Mouse (Mus musculus) hindbrain, embryonic 14.5 days (tissue): ENCODE measurements around the gene Lrrc58. TPM values are rescaled to one million over a fixed set of nuclear protein-coding genes. Genes with fewer than 3 reads are reported as not detected.

Experiments
- ATAC-seq: fragments of 200-750 bp; cut with Nextera tagmentation; 2 replicates; pipeline ENCODE4 v1.8.0; 2017; ENCODE audit warnings: moderate number of reproducible peaks, mild to moderate bottlenecking, moderate TSS enrichment, moderate library complexity; ENCODE audit not compliant: low FRiP score
- DNase-seq: peaks from one replicate; pipeline ENCODE4 v3.0.0-alpha.2; 2015; ENCODE audit warnings: low spot score
- H3K27ac ChIP-seq: fragments of 300-500 bp; sonication (generic); 2 replicates; pipeline ENCODE4 v1.5.1; 2014; ENCODE audit warnings: mild to moderate bottlenecking, moderate library complexity
- H3K27me3 ChIP-seq: fragments of 300-500 bp; sonication (generic); 2 replicates; pipeline ENCODE4 v1.6.1; 2014; ENCODE audit warnings: mild to moderate bottlenecking, low read length, mixed read lengths; ENCODE audit not compliant: control insufficient read depth, insufficient read depth
- H3K36me3 ChIP-seq: fragments of 300-500 bp; sonication (generic); replicated peaks from 2 replicates; pipeline ENCODE4 v1.6.1; 2014; ENCODE audit not compliant: control insufficient read depth, insufficient read depth
- H3K4me1 ChIP-seq: fragments of 300-500 bp; sonication (generic); replicated peaks from 2 replicates; pipeline ENCODE4 v1.6.1; 2014; ENCODE audit warnings: antibody characterized with exemption, low read length, mixed read lengths; ENCODE audit not compliant: control insufficient read depth, insufficient read depth
- H3K4me2 ChIP-seq: fragments of 300-500 bp; sonication (generic); replicated peaks from 2 replicates; pipeline ENCODE4 v1.6.1; 2014; ENCODE audit warnings: mild to moderate bottlenecking, moderate library complexity
- H3K4me3 ChIP-seq: fragments of 300-500 bp; sonication (generic); replicated peaks from 2 replicates; pipeline ENCODE4 v1.5.1; 2014; ENCODE audit warnings: mild to moderate bottlenecking, low read length
- H3K9ac ChIP-seq: fragments of 300-500 bp; sonication (generic); 2 replicates; pipeline ENCODE4 v1.6.1; 2014
- H3K9me3 ChIP-seq: fragments of 300-500 bp; sonication (generic); 2 replicates; pipeline ENCODE4 v1.6.1; 2016; ENCODE audit warnings: low read length; ENCODE audit not compliant: control insufficient read depth
- WGBS: fragments of 180-500 bp; shearing (Covaris S2); extraction: QIAGEN DNeasy Blood & Tissue Kit; methylation state at CpG from one replicate; pipeline ENCODE4 v1.1.7; 2014; 5-methylcytosine and 5-hydroxymethylcytosine counted together
- polyA plus RNA-seq: library from polyadenylated mRNA; unstranded; fragments of >200 nt; fragmentation: Nextera tagmentation; extraction: Ambion mirVana; gene quantifications from 2 replicates; pipeline ENCODE4 v1.2.1, GENCODE M21; 2014

Lrrc58 gene
- polyA plus RNA-seq, 1 experiment from 2014 or later, result 57.1 TPM

DNA sequence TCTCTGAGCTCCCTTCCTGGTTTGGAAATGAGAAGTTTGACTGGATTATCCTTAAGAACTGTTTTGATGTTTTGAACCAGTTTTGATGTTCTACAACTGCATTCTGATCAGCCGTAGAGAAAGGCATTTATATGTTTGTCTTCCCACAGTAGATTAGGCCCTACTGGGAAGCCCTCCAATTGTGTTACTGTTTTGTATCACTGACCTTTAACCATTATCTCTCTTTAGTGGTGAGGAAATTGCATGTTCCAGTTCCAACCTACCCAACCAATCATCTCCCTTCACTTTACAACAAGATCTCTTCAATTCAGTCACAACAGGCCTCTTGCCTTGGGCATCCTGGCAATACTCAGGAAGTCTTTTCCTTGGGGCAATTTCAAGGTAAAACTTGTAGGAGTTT lies 42.9 kb downstream of the Lrrc58 start:
- Histone ChIP-seq H3K27ac (no peak overlapping the region), H3K4me1 (no peaks in the 10 kb centered on the region)
- ATAC-seq, result no peak

DNA sequence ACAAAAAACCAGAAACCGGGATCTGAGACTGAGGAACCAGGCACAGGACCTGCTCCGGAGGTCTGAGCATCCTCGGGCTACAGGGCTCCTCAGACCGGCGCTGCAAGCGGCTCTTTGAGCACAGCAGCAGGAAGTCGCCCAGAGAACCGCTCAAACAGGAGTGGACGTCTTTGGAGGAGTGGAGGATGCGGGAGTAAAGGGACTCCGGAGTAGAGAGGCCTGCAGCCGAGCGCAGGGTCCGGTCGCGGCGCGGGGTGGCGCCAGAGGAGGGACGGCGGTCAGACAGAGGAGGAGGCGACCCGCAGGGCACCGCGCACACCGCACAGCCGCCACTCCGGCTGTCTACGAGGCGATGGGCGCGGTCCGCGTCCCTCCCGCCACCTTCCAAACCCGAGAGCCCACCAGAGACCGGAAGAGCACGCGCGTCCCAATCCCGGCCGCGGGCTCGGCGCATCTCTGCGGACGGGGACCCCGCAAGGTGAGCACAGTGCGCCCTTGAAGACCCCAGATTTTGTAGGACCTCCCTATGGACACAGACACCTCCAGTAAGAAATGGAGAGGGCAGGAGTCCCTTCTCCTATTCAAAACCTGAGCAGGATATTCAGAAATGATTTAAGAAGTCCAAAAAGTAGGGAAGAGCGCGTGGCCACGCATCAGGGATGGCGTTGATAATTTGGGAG lies 48.1 kb downstream of the Lrrc58 start, which contains the start of gene Gpr156:
Gene Gpr156 (plus strand): TSS at position 359 of the 680 bp plus-strand sequence.
- Histone ChIP-seq H3K9me3 (no peaks in the 10 kb centered on the region), H3K27ac (no peak within 1 kb of the TSS), H3K4me1 (peaks cover 6% of the 10 kb centered on the region; the same call in 1 of the 2 replicates), H3K9ac (peak within 1 kb of the TSS; percentile 62), H3K36me3 (no peaks in the 10 kb centered on the region), H3K4me2 (peak within 1 kb of the TSS; percentile 71), H3K27me3 (peaks cover 3% of the 10 kb centered on the region; the same call in 1 of the 2 replicates), H3K4me3 (peak within 1 kb of the TSS; percentile 58)
- ATAC-seq, result peak; percentile 88
- WGBS, result 2% methylated on average over 52 of the region's 53 CpGs
- peak; percentile 38 for DNase-seq

More for the DNA sequence above, 42.9 kb downstream of the Lrrc58 start:
- Histone ChIP-seq H3K9me3 (no peaks in the 10 kb centered on the region), H3K27me3 (peaks cover 3% of the 10 kb centered on the region; the same call in 1 of the 2 replicates), H3K9ac (no peak overlapping the region), H3K36me3 (no peaks in the 10 kb centered on the region), H3K4me2 (no peak overlapping the region), H3K4me3 (no peak overlapping the region)
- WGBS, result 81% methylated on average over 1 of the region's 1 CpGs
- DNase-seq, result no peak

DNA sequence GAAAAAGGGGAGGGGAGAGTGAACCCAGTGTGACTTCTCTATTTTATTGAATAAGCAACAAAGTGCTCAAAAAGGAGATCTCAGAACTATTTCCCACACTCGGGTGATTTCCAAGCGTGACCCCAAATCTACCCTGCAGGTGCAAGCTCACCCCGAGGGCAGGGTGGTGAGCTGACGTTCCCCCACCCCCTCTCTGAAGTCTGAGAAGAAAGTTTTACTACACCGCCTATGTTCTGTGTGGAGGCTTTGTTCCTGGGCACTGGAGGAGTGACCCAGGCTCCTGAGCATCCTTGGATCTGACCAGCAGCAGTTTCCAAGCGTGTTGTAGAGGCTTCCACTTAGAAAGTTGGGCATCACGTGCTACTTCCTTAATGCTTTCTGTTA lies 48.6 kb downstream of the Lrrc58 start:
- Histone ChIP-seq H3K4me3 (peak overlapping the region; percentile 58), H3K27me3 (peaks cover 3% of the 10 kb centered on the region; the same call in 1 of the 2 replicates), H3K9ac (peak overlapping the region; percentile 62), H3K27ac (no peak overlapping the region), H3K4me2 (peak overlapping the region; percentile 71), H3K36me3 (no peaks in the 10 kb centered on the region), H3K9me3 (no peaks in the 10 kb centered on the region), H3K4me1 (peaks cover 6% of the 10 kb centered on the region; the same call in 1 of the 2 replicates)
- 13% methylated on average over 7 of the region's 7 CpGs for WGBS
- ATAC-seq (no peak), DNase-seq (no peak)

DNA sequence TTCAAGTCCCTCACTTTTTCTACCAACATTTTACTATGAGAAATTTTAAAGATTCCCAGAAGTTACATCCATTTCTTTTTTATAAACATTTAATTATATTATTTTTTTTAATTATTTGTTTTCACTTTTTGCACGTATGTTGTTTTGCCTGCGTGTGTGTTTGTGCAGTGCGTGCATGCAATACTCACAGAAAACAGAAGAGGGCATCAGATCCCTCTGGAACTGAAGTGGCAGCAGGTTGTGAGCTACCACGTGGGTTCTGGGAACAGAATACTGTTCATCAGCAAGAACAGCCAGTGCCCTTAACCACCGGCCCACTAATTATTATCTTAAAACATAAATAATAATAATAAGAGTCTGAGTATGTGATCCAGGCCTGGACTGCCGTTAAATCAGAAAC lies 50.8 kb downstream of the Lrrc58 start:
- no peak overlapping the region for H3K27ac ChIP-seq
- peaks cover 3% of the 10 kb centered on the region; the same call in 1 of the 2 replicates for H3K27me3 ChIP-seq
- H3K36me3 ChIP-seq, result no peaks in the 10 kb centered on the region
- H3K4me2 ChIP-seq, result no peak overlapping the region
- H3K9me3 ChIP-seq, result no peaks in the 10 kb centered on the region
- no peak overlapping the region for H3K9ac ChIP-seq
- DNase-seq (no peak), ATAC-seq (no peak)
- H3K4me1 ChIP-seq, result peaks cover 6% of the 10 kb centered on the region; the same call in 1 of the 2 replicates
- 89% methylated on average over 6 of the region's 6 CpGs for WGBS
- H3K4me3 ChIP-seq, result no peak overlapping the region

DNA sequence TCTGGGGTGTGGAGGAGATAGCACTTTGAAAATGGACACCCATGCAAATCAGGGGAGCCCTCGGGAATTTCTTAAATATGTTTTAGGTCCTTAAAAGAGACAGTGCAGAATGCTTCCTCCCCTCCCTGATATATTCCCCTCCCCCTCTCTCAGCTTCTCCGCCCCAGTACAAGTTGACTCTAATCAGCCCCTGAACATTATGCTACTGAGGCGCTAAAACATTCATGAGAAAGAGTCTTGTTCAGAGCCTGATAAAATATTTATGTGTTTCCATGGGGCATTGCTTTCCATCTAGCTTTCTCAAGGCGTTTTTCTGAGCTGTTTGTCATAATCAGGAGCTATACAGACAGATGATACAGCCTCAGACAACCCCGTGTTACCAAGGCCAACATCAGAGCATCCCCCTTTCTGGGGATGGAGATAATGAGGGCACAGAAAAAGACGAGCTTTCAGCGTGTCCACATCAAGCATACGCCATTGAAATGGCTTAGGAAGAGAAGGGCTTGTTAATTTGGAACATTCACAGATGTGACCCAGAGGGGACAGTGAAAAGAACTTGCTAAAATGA lies 52.7 kb downstream of the Lrrc58 start:
- DNase-seq, result no peak
- H3K4me3 ChIP-seq, result no peak overlapping the region
- H3K36me3 ChIP-seq, result no peaks in the 10 kb centered on the region
- H3K27me3 ChIP-seq, result no peaks in the 10 kb centered on the region
- H3K4me2 ChIP-seq, result no peak overlapping the region
- H3K27ac ChIP-seq, result peak overlapping the region; percentile 55
- H3K9me3 ChIP-seq, result no peaks in the 10 kb centered on the region
- ATAC-seq, result peak; percentile 53; the same call in 1 of the 2 replicates
- peaks cover 9% of the 10 kb centered on the region for H3K4me1 ChIP-seq
- H3K9ac ChIP-seq, result no peak overlapping the region
- WGBS, result 27% methylated on average over 8 of the region's 8 CpGs

DNA sequence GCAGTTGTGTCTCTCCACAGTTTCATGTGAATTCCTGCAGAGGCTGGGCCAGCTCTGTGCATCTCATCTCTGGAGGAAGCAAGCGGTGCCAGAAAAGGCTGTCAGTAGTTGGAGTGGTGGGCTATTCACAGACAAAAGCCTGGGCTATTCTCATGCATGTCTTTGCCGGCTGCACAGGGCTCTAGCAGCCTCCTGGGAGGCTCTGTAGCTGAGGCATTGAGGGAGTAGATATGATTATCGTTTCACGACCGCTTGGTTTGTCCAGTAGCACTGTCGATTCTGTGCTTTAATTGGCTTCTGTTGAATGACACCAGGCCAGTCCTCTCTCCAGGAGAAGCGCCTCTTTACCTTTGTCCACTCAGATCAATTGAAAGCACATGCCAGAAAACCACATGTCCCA lies 57.9 kb downstream of the Lrrc58 start:
- Histone ChIP-seq H3K36me3 (no peaks in the 10 kb centered on the region), H3K9me3 (no peaks in the 10 kb centered on the region), H3K27ac (peak overlapping the region; percentile 61), H3K4me1 (peaks cover 22% of the 10 kb centered on the region), H3K27me3 (no peaks in the 10 kb centered on the region), H3K4me2 (no peak overlapping the region), H3K9ac (0 out of 2 replicates have a peak overlapping the region, but pooled peaks have one; percentile 0), H3K4me3 (no peak overlapping the region)
- peak; percentile 44 for DNase-seq
- ATAC-seq, result peak; percentile 73; the same call in 1 of the 2 replicates
- WGBS, result 13% methylated on average over 7 of the region's 7 CpGs

DNA sequence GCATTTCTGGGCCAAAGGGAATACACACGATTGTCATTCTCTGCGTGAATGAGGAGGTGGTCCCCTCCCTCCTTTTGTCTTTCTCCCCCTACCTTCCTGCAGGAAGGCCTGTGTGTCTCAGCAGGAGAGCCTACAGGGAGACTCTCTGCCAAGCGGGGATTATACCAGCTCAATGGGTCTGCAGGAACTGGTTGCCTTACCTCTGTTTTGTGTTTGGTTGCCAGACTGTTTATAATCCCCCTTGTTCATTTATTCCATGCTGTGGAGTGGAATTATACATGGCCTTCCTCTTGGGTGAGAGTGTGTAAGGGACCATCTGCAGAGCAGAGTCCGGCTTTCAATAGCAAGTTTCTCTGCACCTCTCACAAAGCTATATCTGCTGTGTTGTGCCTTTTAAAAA lies 58.9 kb downstream of the Lrrc58 start:
- peaks cover 22% of the 10 kb centered on the region for H3K4me1 ChIP-seq
- no peaks in the 10 kb centered on the region for H3K9me3 ChIP-seq
- no peak overlapping the region for H3K4me3 ChIP-seq
- no peaks in the 10 kb centered on the region for H3K27me3 ChIP-seq
- DNase-seq, result no peak
- no peaks in the 10 kb centered on the region for H3K36me3 ChIP-seq
- peak; percentile 11; the same call in 1 of the 2 replicates for ATAC-seq
- H3K9ac ChIP-seq, result peak overlapping the region; percentile 20; the same call in 1 of the 2 replicates
- 13% methylated on average over 4 of the region's 4 CpGs for WGBS
- H3K27ac ChIP-seq, result peak overlapping the region; percentile 62
- no peak overlapping the region for H3K4me2 ChIP-seq

DNA sequence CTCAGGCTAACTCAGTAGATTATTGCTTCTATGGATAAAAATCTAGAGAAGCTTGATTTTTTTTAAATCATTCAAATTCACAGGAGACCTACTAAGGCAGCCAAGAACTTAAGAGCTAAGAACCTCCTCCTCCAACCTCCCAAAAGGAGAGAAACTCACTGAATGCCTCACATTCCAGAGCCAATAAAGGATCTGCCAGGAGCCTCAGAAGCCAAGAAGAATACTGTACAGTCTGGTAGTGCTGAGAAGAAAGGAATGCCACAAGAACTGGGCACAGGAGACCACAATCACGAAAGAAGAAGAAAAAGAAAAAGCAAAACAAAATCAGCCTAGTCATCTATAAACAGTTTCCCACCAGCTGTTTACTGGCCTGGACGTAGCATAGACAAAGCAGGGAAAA lies 60.8 kb downstream of the Lrrc58 start:
- no peak overlapping the region for H3K27ac ChIP-seq
- H3K4me1 ChIP-seq, result peaks cover 22% of the 10 kb centered on the region
- no peaks in the 10 kb centered on the region for H3K36me3 ChIP-seq
- no peak for ATAC-seq
- H3K9me3 ChIP-seq, result no peaks in the 10 kb centered on the region
- DNase-seq, result no peak
- WGBS, result 58% methylated on average over 2 of the region's 2 CpGs
- H3K4me2 ChIP-seq, result no peak overlapping the region
- H3K27me3 ChIP-seq, result no peaks in the 10 kb centered on the region
- no peak overlapping the region for H3K4me3 ChIP-seq
- H3K9ac ChIP-seq, result no peak overlapping the region

DNA sequence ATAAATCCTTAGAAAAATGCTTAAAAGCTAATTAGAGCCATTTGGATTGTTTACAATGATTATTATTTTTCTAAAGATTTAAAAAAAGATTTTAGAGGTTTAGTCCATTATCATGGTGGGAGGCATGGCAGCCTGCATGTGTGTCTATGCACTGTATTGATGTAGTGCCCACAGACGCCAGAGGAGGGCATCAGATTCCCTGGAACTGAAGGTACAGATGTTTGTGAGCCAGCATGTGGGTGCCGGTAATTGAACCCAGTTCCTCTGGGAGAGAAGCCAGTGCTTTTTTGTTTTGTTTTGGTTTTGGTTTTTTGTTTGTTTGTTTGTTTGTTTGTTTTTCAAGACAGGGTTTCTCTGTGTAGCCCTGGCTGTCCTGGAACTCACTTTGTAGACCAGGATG lies 61.4 kb downstream of the Lrrc58 start:
- Histone ChIP-seq H3K27ac (no peak overlapping the region), H3K9ac (no peak overlapping the region), H3K36me3 (no peaks in the 10 kb centered on the region), H3K27me3 (no peaks in the 10 kb centered on the region), H3K4me1 (peaks cover 22% of the 10 kb centered on the region), H3K4me2 (no peak overlapping the region), H3K4me3 (no peak overlapping the region), H3K9me3 (no peaks in the 10 kb centered on the region)
- ATAC-seq (no peak), DNase-seq (no peak)
- WGBS, result 96% methylated on average over 2 of the region's 2 CpGs
